Mouse (Mus musculus) brain, adult 2 months (tissue): ENCODE results near the gene Dnajc1.

Source experiments
- DNase-seq: peaks from one replicate; pipeline ENCODE4 v3.0.0; 2011; ENCODE audit warnings: low read depth, low spot score

The Dnajc1 gene

DNA sequence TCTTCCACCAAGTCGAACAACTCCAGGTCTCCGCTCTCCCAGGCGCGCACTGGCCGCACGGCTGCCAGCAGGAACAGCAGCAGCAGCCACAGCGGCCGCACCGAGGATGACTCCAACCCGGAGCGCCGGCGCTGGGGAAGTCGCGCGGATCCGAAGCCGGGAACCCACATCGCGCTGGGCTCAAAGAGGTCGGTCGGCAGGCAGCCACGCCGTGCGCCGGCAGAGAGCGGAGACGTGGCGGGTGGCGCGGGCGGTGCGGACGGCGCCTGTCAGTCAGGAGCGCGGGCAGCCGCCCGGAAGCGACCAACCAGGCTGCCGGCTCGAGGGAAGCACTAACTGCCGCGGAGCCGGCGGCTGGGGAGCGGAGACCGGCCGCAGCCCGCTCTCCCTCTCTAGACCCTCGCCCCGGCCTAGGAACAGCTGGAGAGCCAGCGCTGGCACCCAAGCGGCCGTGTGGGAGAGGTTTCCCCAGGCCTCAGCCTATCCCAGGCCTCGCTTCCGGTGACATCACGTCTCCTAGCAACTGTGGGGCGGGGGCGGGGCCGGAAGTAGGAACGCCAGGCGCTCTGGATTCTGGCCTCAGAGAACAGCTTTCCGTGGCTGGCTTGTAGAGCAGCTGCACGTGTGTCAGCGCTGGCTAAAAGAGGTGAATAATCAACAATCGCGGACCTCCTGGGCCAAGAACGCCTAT, at the start of gene Dnajc1:
Dnajc1 (minus strand) TSS at position 500 of the 691 bp plus-strand sequence.
- peak; percentile 98 for DNase-seq

DNA sequence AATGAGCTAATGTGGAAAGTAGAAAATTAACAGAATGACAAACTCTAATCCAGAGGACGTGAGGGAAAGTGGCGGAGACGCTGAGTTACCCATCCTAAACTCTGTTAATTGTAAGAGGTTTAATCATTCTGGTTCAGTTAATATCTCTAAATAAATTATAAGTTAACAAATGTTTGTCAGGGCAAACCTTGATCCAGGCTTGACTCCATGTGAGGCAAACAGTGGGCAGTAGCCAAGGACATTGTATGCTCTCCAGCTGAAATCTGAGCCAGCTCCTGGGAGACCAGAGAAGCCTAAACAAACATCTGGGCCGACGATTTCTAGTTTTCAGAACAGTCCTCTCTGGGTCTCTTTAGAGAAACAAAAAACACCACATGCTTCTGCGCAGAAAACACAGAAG, 49.2 kb upstream of the Dnajc1 start:
- peak; percentile 2 for DNase-seq

DNA sequence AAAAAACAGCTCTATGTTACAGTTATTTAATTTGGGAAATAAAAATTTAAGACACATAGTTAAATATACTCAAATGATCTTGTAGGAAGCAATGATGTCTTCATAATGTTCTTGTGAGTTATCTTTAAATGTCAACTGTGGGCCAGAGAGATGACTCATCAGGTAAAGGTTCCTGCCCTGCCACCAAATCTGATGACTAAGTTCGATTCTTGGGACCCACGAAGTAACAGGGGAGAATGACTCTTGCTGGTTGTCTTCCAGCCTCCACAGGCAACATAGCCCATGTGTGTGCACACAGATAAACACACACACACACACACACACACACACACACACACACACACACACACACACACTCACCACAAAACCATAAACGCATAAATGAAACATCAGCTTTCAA, 22.6 kb upstream of the Dnajc1 start:
- no peak for DNase-seq

DNA sequence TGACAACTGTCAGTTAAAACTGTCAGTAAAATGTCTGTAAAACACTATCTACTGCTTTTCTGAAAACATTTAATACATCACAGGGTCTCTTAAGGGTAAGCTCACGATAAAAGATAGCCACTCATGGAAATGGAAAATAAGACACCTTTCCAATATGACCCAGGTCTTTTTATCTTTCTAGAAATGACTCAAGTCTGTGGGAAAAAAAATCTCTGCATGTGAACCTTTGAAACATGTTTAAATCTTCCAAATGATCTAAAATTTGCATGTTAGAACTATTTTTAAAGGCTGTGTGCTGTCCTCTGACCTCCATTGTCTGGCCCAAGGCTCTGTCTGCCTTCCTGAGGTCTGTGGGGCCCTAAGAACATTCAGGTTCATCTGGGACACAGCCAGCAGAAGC, 11.0 kb upstream of the Dnajc1 start:
- DNase-seq, result no peak

DNA sequence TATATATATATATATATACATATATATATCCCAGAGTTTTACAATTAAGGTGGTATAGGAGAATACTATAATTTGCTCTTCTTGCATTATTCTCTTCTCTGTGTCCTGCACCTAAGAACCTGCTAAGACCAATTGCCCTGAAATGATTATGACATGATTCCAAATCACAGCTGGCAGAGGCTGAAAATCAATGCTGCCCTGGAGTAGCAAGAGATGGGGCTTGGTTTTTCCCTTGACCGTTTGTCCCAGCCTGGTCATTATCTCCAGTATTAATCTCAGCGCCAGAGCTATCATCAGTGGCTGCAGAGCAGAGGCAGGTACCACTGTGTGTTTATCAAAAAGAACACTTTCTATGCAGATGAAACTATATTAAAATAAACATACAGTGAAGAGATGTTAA, 9.1 kb upstream of the Dnajc1 start:
- no peak for DNase-seq

DNA sequence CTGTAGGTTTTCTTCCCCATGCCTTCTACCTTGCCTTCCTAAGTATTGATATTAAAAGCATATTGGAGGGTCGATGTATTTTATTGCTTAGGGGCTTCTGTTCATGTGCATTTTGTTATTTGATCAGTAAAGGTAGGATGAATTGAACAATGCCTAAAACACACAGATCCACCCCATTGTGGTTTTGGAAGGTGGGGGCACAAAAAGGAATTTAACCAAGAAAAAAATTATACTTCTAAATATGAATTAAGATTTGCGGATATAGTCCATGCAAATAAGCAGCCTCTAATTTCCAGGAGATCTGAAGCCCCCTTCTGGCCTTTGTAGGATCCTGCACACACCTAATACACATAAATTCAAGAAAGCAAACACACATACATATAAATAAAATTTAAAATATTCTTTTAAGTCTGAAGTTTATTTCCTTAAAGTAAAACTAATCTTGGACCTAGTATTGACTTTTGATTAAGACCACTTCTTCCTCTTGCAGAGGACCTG, 441 bp upstream of the Dnajc1 start:
- no peak for DNase-seq

DNA sequence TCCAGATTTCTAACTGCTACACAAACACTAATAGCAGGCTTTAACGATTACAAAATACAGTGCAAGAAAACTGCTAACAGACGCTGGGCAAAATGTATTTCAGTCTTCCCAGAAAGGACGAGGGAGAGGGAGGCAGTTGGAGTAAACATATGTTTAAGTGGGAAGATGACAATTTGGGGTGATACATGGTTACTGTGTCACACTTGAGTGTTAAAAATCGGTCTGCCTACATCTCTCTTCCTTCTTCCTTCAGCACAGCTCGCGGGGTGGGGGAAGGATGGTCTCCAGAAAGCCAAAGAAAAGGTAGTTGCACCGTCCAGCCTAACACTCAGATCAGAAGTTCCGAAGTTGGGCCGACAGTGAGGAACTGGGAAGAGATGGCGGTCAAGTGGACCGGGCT, 769 bp downstream of the Dnajc1 start:
- peak; percentile 69 for DNase-seq

DNA sequence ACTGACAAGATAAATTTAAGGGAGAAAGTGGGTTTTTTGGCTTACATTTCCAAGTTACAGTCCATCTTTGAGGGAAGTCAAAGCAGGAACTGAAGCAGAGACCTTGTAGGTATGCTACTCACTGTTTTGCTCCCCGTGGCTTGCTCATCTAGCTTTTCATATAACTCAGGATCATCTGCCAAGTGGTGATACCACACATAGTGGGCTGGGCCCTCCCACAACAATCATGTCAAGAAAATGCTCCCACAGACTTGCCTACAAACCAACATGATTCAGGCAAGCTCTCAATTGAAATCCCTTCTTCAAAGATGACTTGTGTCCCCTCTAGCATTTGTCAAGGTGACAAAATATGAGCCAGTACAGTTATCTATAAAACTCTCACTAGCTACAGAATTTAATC, 3.0 kb downstream of the Dnajc1 start:
- peak; percentile 61 for DNase-seq

DNA sequence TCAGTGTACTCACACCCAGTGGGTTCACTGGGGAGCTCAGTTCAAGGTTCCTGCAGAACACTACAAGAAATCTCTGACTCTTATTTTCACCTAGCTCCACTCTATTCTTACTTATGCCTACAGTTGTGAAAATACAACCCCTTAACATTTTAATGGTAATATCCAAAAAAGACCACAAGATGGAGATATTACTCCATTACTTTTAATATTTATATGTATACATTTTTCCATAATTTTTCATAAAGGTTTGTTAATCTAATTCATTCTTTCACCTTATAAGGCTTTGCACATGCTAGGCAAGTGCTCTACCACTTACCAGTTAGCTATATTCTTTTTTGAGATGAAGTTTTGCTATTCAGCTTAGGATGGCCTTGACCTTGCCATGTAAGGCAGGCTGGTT, 11.0 kb downstream of the Dnajc1 start:
- DNase-seq, result no peak

DNA sequence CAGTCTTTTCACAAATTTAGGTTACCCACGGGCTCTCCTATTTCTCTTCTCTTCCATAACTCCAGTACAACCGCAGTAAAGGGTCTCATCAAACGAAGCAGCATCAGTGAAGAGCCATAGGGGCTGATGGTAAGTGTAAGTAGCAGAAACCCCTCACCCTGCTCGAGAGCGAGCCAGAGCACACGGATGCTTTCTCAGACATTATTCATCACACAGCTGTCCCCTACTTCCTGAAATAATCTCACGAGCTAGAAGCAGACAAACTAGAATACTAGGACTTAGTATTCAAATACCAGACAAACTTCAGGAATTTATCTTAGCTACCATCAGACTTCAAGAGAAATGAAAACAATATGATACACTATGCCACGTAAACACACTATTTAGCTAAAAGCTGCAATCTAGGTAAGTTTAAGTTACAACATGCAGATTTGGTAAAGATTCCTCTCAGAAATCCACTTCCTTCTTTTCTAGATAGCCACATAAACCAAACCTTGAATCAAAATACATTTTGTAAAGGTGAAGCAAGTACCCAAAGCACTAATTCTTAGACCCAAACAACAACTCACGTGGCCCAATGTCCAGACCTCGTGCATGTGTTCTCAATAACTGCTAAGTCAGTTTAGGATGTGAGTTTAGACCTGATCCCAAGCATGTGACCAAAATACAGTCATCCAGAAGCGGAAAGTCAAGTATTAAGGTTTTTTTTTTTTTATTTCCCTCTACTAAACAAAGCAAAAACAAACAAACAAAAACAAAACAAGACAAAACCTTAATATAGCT, 20.0 kb downstream of the Dnajc1 start:
- DNase-seq, result no peak

DNA sequence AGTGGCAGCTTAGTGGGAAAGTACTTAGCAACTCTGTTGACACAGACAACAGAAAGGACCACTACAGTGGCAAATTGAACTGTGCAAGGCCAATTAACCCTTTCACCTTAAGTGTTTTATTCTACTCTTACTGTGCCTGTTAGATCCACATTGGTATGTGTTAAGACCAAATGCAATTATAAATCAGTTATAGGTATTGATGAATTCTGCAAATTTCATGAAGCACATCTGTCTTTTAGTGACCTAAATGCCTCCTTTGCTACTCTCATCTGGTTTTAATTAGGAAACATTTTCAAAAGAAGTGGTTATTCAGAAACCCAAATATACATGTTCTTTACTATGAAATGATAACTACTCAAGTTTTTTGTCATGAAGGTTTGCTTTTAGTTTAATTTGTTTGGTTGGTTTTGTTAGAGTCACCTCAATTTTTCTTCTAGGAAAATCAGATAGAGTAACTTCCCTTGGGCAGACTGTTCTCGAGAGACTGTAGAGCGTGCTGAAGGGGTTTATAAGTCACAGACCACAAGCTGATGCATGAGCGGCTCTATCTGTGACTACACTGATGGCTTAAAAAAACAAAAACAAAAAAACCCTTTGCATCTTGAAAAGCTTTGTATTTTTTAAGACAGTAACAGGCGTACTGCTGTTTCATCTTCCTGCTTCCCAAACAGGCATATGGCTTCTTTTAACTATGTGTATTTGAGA, 21.7 kb downstream of the Dnajc1 start:
- DNase-seq, result no peak

DNA sequence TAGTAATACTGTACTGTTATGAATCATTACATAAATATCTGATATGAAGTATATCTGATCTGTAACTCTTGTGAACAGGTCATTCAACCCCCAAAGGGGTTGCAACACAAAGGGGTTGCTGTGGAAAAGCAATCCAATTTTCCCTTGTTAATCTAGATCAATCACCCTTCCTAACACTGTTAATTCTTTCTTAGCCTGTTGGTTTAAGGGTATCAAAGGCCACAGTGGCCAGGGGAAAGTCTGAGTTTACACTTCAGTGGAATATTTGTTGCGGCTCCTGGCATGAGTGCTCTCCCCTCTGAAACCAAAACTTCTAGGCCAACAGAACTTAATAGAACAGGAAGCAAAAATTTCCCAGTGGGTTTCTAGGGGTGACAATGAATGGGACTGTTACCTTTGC, 28.2 kb downstream of the Dnajc1 start:
- DNase-seq, result no peak

DNA sequence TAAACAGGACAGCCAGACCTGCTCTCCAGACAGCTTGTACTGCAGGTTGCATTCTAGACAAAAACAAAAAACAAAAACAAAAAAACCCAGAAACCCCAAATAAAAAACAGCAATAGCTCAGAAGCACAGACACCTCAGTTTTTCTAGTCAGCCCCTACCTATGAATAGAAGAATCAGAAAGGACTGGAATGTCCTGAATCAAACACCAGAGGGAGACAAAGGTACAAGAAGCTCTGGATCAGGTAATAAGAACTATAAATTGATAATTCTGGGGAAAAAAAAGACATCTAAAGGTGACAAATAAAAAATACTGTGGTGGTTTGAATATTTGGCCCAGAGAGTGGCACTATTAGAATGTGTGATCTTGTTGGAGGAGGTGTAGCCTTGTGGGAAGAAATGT, 37.3 kb downstream of the Dnajc1 start:
- DNase-seq, result peak; percentile 68

DNA sequence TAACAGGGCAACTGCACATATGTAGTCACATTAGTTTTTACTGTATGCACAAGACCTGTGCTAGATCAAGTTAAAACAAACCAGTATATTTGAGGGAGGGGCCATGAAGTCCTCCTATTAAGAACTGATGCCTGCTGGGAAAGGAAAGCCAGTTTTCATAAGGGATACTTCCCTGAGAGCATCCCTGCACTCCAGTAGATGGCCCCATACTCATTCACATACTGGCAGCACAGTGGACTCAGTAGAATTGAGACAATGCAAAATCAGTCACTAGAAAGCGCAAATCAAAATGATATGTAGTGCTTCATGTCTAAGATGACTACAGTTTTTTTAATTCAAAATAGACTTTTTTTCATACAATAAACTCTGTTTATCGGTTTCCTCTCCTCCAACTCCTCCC, 40.0 kb downstream of the Dnajc1 start:
- peak; percentile 47 for DNase-seq

DNA sequence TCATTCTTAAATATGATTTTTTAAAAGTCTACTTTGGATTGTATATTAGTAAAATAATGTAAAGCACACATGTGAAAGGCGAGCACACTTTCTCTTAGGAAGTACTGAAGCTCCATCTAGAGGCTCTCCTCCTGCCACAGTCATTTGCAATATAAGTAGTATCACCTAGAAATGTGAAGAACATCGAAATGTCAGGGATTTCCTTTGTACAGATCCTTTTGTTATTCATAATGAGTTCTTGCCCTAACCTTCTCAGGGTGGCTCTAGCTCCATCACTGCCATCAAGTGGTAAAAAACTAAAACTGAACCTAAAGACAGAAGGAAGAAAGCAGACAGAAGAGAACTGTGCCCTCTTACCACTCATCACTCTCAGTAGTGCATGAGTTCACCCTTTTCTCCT, 49.2 kb downstream of the Dnajc1 start:
- peak; percentile 75 for DNase-seq

DNA sequence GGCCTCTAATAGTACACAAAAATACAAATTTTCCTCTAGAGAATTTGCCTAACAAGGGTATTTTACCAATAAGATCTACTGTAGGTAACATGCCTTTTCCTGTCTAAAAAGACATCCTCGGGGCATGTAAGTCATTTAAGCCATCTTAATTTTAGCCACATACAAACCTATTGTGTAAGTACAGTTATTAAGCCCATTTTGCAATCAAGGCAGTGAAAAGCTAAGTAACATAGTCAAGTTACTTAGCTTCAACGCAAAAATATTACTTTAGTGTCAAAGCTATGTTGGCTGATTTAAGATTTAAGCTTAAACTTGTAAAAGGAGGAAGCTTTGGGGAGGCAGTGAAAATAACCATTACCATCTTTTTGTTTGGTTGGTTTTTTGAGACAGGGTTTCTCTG, 74.0 kb downstream of the Dnajc1 start:
- no peak for DNase-seq

DNA sequence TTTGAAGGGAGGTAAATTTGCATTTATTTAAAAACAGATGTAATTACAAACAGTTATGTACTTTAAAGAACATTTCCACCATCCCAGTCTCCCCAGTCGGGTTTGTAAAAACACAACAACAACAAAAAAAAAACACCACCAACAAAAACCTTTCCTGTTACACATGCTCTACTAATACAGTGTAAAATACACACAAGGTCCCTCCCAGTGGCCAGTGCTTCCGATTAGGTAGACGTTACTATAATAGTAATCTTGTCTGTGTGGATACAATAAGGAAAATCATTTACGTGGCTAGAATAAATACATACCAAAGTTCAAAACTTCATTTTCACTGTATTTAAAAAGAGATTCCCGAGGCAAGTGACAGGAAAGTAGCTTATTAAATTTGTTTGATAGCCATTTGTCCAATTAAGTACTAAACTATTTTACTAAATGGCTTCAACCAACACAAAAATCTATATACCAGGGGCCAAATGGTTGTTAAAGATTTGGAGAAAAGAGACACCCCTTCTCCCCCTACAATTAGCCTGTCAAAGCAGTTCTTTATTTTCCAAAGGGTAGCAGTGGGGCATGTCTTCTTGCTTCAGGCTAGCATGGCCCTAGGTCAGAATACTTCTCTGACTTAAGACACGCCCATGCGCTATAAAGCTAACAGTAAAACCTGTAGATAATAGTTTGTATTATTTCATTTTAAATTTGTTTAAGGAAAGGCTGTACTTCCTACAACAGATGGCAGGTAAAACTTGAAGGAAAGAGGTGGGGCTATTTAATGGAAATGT, 74.9 kb downstream of the Dnajc1 start:
- DNase-seq, result no peak

DNA sequence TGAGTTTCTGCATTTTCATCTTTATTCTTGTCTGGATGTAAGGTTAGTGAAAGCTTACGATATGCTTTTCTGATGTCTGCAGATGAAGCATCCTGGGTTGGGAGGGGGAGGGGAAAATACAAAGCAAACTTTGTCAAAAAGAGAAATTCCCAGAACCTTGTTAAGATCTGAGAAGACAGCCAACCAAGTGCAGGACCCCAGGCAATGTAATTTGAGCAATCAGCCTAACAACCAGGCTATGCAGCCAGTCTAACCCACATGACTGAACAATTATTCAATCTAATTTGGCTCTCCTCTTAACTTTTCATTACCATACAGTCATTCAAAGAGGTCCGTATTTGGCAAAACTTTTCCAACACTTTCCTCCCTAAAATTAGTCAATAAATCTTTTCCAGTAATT, 75.7 kb downstream of the Dnajc1 start:
- DNase-seq, result no peak

DNA sequence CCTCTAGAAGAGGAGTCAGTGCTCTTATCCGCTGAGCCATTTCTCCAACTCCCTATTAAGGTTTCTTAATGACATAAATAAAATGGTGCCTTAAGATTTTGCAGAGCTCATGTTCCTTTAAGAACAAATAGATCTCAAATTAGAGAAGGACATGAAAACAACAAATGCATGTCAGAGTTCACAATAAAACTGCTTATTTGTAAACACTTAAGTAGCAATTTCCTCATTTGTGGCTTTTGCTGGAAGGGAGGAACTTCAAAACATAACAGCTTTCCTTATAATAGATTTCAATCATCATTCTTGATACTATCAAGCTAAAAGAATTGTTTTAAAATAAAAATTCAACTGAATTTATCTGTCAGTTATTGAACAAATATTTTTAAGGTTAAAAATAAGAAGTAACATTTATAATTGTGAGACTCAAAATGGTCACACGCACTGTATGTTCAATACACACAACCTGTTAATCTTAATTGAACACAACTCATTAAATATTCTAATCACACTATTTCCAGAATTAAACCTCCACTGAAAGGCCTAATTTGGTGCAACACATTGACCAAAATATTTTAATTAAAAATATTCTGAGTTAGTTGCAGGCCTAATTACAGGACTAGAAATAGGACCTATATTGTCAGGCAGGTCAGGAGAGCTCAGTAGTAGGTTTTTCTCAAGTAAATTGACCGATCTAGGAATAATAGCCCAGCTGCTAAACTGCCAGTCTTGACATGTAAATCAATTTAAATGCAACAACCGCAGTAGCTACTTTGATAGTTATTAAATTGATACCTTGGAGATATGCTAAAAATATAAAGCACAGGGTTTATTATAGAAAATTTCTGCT, 82.1 kb downstream of the Dnajc1 start:
- no peak for DNase-seq

DNA sequence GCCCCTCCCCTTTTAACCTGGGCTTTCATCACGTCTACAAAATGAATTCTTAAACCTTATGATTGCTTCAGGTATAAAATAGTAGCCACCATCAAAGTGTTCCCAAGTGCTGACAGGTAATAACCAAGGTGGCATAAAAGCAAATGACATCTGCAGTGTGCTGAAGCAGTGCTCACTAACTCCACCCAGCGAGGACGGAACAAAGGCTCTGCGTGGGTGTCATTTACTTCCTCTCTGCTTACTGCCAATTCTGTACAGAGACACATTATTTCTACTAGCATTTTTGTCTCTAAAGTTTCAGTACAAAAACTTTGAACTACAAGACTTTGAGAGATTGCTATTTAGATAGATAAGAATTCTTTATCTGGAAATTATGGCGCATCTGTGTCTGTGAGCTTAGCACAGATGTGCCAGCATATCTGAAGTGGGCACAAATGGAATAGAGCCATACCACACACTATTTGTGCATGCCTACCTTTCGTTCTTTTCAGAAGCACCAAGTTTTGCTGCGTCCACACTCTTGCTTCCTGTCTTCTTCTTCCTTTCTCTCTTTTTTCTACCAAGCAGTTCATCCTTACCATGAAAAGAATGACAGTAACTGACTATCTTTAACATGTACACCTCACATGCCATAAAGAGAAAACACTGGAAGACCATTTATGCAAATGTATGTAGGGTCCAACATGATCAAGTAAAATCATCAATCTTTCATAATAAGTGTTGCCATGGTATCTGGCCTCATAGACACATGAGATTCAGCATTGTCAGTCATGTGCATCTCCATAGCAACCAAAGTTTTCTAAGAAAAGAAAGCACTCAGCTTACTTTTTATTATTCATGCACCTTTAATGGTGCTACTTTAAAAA, 85.0 kb downstream of the Dnajc1 start:
- peak; percentile 13 for DNase-seq
